Mouse (Mus musculus) CH12.LX (cell line): ENCODE data around the gene Fosb. TPM values are rescaled to one million over a fixed set of nuclear protein-coding genes. Genes with fewer than 3 reads are reported as not detected.

Source experiments
- DNase-seq: peaks from one replicate; pipeline ENCODE4 v3.0.0-alpha.2; 2013; ENCODE audit errors: extremely low read depth
- H3K27ac ChIP-seq: 2 replicates; pipeline ENCODE4 v1.5.1; 2012; ENCODE audit warnings: low read depth, mild to moderate bottlenecking, control low read depth, moderate library complexity; ENCODE audit not compliant: insufficient read depth
- H3K27me3 ChIP-seq: replicated peaks from 2 replicates; pipeline ENCODE3; 2012; ENCODE audit warnings: inconsistent platforms
- H3K36me3 ChIP-seq, 2 experiments: replicated peaks in 1 of 2; 2 replicates each; pipeline versions ENCODE3 to v1.6.1; 2012; ENCODE audit warnings: inconsistent platforms in 1 of 2, low read length in 1 of 2, mild to moderate bottlenecking in 1 of 2, mixed read lengths in 1 of 2, moderate library complexity in 1 of 2; ENCODE audit not compliant: control insufficient read depth in 1 of 2, insufficient read depth in 1 of 2
- H3K4me1 ChIP-seq, 2 experiments: 2 replicates each; pipeline ENCODE4 v1.6.1; 2012; ENCODE audit warnings: inconsistent platforms in 1 of 2, moderate library complexity in 1 of 2; ENCODE audit not compliant: insufficient read depth in 2 of 2, control insufficient read depth in 1 of 2
- H3K4me2 ChIP-seq: 2 replicates; pipeline ENCODE4 v1.6.1; 2012; ENCODE audit warnings: low read depth, mild to moderate bottlenecking, control low read depth; ENCODE audit not compliant: poor library complexity, insufficient read depth, severe bottlenecking
- H3K4me3 ChIP-seq, 3 experiments: fragments of 150-350 bp in 1 of 3; sonication (generic) in 1 of 3; replicated peaks in 1 of 3; 2 replicates each; pipeline versions ENCODE3 to v1.5.1; 2011 to 2012; ENCODE audit warnings: low read depth in 2 of 3, low read length in 2 of 3, mild to moderate bottlenecking in 2 of 3, moderate library complexity in 2 of 3, control low read depth in 1 of 3, improper control_type of control experiment in 1 of 3, inconsistent platforms in 1 of 3, mixed read lengths in 1 of 3; ENCODE audit not compliant: poor library complexity in 1 of 3
- H3K79me2 ChIP-seq: replicated peaks from 2 replicates; pipeline ENCODE4 v1.6.1; 2012; ENCODE audit warnings: mild to moderate bottlenecking, moderate library complexity; ENCODE audit not compliant: control insufficient read depth, poor library complexity, insufficient read depth, severe bottlenecking; ENCODE audit errors: extremely low read depth
- H3K9ac ChIP-seq: 2 replicates; pipeline ENCODE4 v1.6.1; 2012; ENCODE audit warnings: low read depth, mild to moderate bottlenecking, control low read depth, moderate library complexity; ENCODE audit not compliant: insufficient read depth
- H3K9me3 ChIP-seq: replicated peaks from 2 replicates; pipeline ENCODE3; 2012; ENCODE audit warnings: low read length, inconsistent platforms, mixed read lengths
- CTCF ChIP-seq, 2 experiments: IDR thresholded peaks in 1 of 2; conservative IDR thresholded peaks in 1 of 2; 2 replicates each; pipeline ENCODE4 v1.5.1; 2011 to 2012; ENCODE audit warnings: low read depth in 2 of 2, low read length in 2 of 2, improper control_type of control experiment in 1 of 2, inconsistent platforms in 1 of 2, mild to moderate bottlenecking in 1 of 2, moderate library complexity in 1 of 2
- ELF1 ChIP-seq: IDR thresholded peaks from 2 replicates; pipeline ENCODE4 v1.6.1; 2014; ENCODE audit warnings: low read depth, mild to moderate bottlenecking, inconsistent platforms, low read length, improper control_type of control experiment
- EP300 ChIP-seq: IDR thresholded peaks from 2 replicates; pipeline ENCODE4 v1.6.1; 2011; ENCODE audit warnings: low read length, improper control_type of control experiment
- GABPA ChIP-seq: IDR thresholded peaks from 2 replicates; pipeline ENCODE4 v1.6.1; 2012; ENCODE audit warnings: low read depth, low read length, improper control_type of control experiment, inconsistent platforms; ENCODE audit not compliant: insufficient replicate concordance
- IRF4 ChIP-seq: IDR thresholded peaks from 2 replicates; pipeline ENCODE4 v1.6.1; 2014; ENCODE audit warnings: low read depth, mild to moderate bottlenecking, inconsistent platforms, low read length, improper control_type of control experiment
- JUN ChIP-seq: IDR thresholded peaks from 2 replicates; pipeline ENCODE4 v1.6.1; 2011; ENCODE audit warnings: low read depth, mild to moderate bottlenecking, low read length, improper control_type of control experiment, moderate library complexity; ENCODE audit not compliant: insufficient read depth
- JUND ChIP-seq: conservative IDR thresholded peaks from 2 replicates; pipeline ENCODE4 v1.6.1; 2011; ENCODE audit warnings: low read depth, low read length, improper control_type of control experiment
- KAT2A ChIP-seq: IDR thresholded peaks from 2 replicates; pipeline ENCODE4 v1.6.1; 2012; ENCODE audit warnings: low read length, improper control_type of control experiment, inconsistent platforms; ENCODE audit not compliant: insufficient replicate concordance
- MXI1 ChIP-seq: IDR thresholded peaks from 2 replicates; pipeline ENCODE4 v1.6.1; 2011; ENCODE audit warnings: mild to moderate bottlenecking, low read depth, low read length, improper control_type of control experiment
- NRF1 ChIP-seq: IDR thresholded peaks from 2 replicates; pipeline ENCODE4 v1.6.1; 2014; ENCODE audit warnings: low read depth, mild to moderate bottlenecking, inconsistent platforms, low read length, improper control_type of control experiment, moderate library complexity
- PAX5 ChIP-seq: IDR thresholded peaks from 2 replicates; pipeline ENCODE4 v1.6.1; 2012; ENCODE audit warnings: low read length, inconsistent platforms, mixed read lengths
- RAD21 ChIP-seq: IDR thresholded peaks from 2 replicates; pipeline ENCODE4 v1.6.1; 2011; ENCODE audit warnings: low read depth, mild to moderate bottlenecking, low read length, improper control_type of control experiment, moderate library complexity
- RCOR1 ChIP-seq: conservative IDR thresholded peaks from 2 replicates; pipeline ENCODE4 v1.6.1; 2012; ENCODE audit warnings: low read depth, mild to moderate bottlenecking, inconsistent platforms, low read length, improper control_type of control experiment
- SMC3 ChIP-seq: IDR thresholded peaks from 2 replicates; pipeline ENCODE4 v1.6.1; 2011; ENCODE audit warnings: low read depth, low read length, improper control_type of control experiment
- TCF12 ChIP-seq: IDR thresholded peaks from 2 replicates; pipeline ENCODE4 v1.6.1; 2014; ENCODE audit warnings: low read depth, mild to moderate bottlenecking, inconsistent platforms, low read length, improper control_type of control experiment
- USF1 ChIP-seq: IDR thresholded peaks from 2 replicates; pipeline ENCODE4 v1.6.1; 2014; ENCODE audit warnings: low read depth, mild to moderate bottlenecking, inconsistent platforms, low read length, improper control_type of control experiment
- ZC3H11A ChIP-seq: IDR thresholded peaks from 2 replicates; pipeline ENCODE4 v1.6.1; 2012; ENCODE audit warnings: low read depth, mild to moderate bottlenecking, inconsistent platforms, low read length, improper control_type of control experiment
- ZNF384 ChIP-seq: IDR thresholded peaks from 2 replicates; pipeline ENCODE4 v1.6.1; 2012; ENCODE audit warnings: low read depth, low read length, improper control_type of control experiment, inconsistent platforms
- dilution Hi-C: fragments of 300-500 bp; cut with MboI; formaldehyde crosslinking; loops from 2 replicates; pipeline ENCODE4 v1.14.3; 2020; ENCODE audit warnings: low sequenced_read_pairs; ENCODE audit not compliant: extremely low pct_unique_long_range_greater_than_20kb, extremely low pct_ligation_motif_present
- in situ Hi-C: fragments of 300-500 bp; cut with MboI; formaldehyde crosslinking; loops from 3 replicates; pipeline ENCODE4 v1.14.3; 2019; ENCODE audit warnings: low sequenced_read_pairs, low pct_ligation_motif_present, low pct_unique_long_range_greater_than_20kb, mixed read lengths
- polyA plus RNA-seq: library from polyadenylated mRNA; unstranded; fragments of >175 nt; gene quantifications from 2 replicates; pipeline ENCODE4 v1.2.1, GENCODE M21; 2012; ENCODE audit warnings: low read depth; ENCODE audit not compliant: insufficient read length
- total RNA-seq, 2 experiments: library from RNA; depleted of rRNA; stranded (reverse); fragments of 300-350 nt in 1 of 2; fragments of >200 nt in 1 of 2; gene quantifications; 2 replicates each; pipeline ENCODE4 v1.2.3; 2012 to 2014

Gene Fosb
- total and polyA plus RNA-seq, 3 experiments: 0.08 to 0.56 TPM; not detected in 1

GRCm38 (mm10) chr7:19300501-19301421 lies 9.1 kb downstream of the Fosb start (continued):
- TF ChIP-seq ELF1: peak; percentile 95

- no peaks in the 10 kb centered on the region for H3K79me2 ChIP-seq
- no peak overlapping the region for H3K4me2 ChIP-seq
- H3K9me3 ChIP-seq: peaks cover 3% of the 10 kb centered on the region
- H3K36me3 ChIP-seq: no peaks in the 10 kb centered on the region
- dilution Hi-C loops: no loop called here
- peaks cover 26% of the 10 kb centered on the region for H3K27me3 ChIP-seq
- peaks cover 4 to 27% of the 10 kb centered on the region in 2 experiments; a peak in 3 of 4 replicates for H3K4me1 ChIP-seq
- no peak overlapping the region for H3K9ac ChIP-seq
- H3K4me3 ChIP-seq: no peak overlapping the region
- DNase-seq: peak; percentile 70
- in situ Hi-C loops: no loop called here
- H3K27ac ChIP-seq: no peak overlapping the region
- TF ChIP-seq KAT2A (no peak), CTCF (conservative IDR thresholded peaks at IDR 0.05 in 1 of 2, IDR thresholded peaks at IDR 0.05 in 1 of 2; ENCODE audit: low read depth in 2 of 2, low read length in 2 of 2) (peak; percentile 50 to 96; a peak in 3 of 4 replicates), JUN (no peak), JUND (0 out of 2 replicates have a peak, but pooled peaks have one; percentile 27), IRF4 (peak; percentile 26; the same call in 1 of the 2 replicates), RAD21 (peak; percentile 88), ZC3H11A (peak; percentile 67), SMC3 (peak; percentile 87)
- TF ChIP-seq, all 38 proteins: peak for 6
Observed at GRCm38 (mm10) chr7:19299194-19299593, 10.7 kb downstream of the Fosb start.

GRCm38 (mm10) chr7:19297794-19298193 lies 12.1 kb downstream of the Fosb start:
- in situ Hi-C loops (no loop called here), dilution Hi-C loops (no loop called here)
- H3K27ac ChIP-seq: no peak overlapping the region
- H3K9me3 ChIP-seq: peaks cover 3% of the 10 kb centered on the region
- peaks cover 4 to 24% of the 10 kb centered on the region in 2 experiments; a peak in 3 of 4 replicates for H3K4me1 ChIP-seq
- peaks cover 16% of the 10 kb centered on the region for H3K27me3 ChIP-seq
- no peaks in the 10 kb centered on the region for H3K79me2 ChIP-seq
- H3K36me3 ChIP-seq: no peaks in the 10 kb centered on the region
- no peak overlapping the region for H3K4me2 ChIP-seq
- H3K9ac ChIP-seq: no peak overlapping the region
- DNase-seq: no peak
- TF ChIP-seq TCF12 (no peak), SMC3 (no peak), USF1 (no peak), CTCF (conservative IDR thresholded peaks at IDR 0.05 in 1 of 2, IDR thresholded peaks at IDR 0.05 in 1 of 2; ENCODE audit: low read depth in 2 of 2, low read length in 2 of 2) (no peak), EP300 (no peak), MXI1 (no peak), PAX5 (no peak), RCOR1 (no peak), ZNF384 (no peak), NRF1 (no peak), ZC3H11A (no peak), GABPA (no peak), JUND (no peak)
- H3K4me3 ChIP-seq: no peak overlapping the region
